Mouse (Mus musculus) megakaryocyte, embryonic 14.5 days (primary cell): ENCODE measurements around the gene Tbc1d16.
"Not testable (repeated sequence)": the region's sequence is repeated elsewhere in the genome, so short reads cannot be mapped to it uniquely, and the experiment has no call there.

Source experiments
- FLI1 ChIP-seq: IDR thresholded peaks from 2 replicates; pipeline ENCODE4 v1.6.1; 2012; ENCODE audit warnings: low read length, inconsistent platforms, mixed read lengths
- GATA1 ChIP-seq: IDR thresholded peaks from 3 replicates; pipeline ENCODE4 v1.6.1; 2012; ENCODE audit warnings: mixed read lengths, low read length, inconsistent platforms, borderline replicate concordance

- not testable (repeated sequence) for TF ChIP-seq FLI1, GATA1
These were observed 28.3 kb upstream of the Tbc1d16 start for GRCm38 (mm10) chr11:119256557-119256956.
